Mouse (Mus musculus) megakaryocyte, embryonic 14.5 days (primary cell): ENCODE measurements around the gene Senp2.

ENCODE experiments used
- FLI1 ChIP-seq: IDR thresholded peaks from 2 replicates; pipeline ENCODE4 v1.6.1; 2012; ENCODE audit warnings: low read length, inconsistent platforms, mixed read lengths
- GATA1 ChIP-seq: IDR thresholded peaks from 3 replicates; pipeline ENCODE4 v1.6.1; 2012; ENCODE audit warnings: mixed read lengths, low read length, inconsistent platforms, borderline replicate concordance

DNA sequence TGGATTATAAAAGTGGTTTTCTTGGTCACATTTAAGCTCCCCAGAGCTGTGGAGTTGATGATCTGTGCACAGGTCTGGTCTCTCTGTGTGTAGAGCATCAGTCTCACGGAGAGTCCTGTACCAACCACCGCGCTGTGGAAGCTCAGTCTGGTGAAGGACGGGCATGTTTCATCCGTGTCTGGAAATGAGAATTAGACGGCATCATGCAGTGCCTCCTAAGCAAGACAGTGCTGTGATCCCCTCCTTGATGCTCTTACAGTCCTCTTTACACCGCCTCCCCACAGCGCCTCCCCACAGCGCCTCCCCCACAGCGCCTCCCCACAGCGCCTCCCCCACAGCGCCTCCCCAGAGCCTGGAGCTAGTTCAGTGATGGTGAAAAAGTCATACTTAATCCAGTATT is 25.2 kb upstream of the Senp2 start:
- TF ChIP-seq GATA1 (no peak), FLI1 (no peak)
